ENCODE assay signal across 29 mouse cellular contexts in genomic region chr3:70976945-70977344, GRCm38 (mm10).
A peak's percentile ranks its signal among the peaks of the same experiment; 100 is the strongest.
DNase-seq lines count a peak whose midpoint lies in the region; ATAC-seq lines count a peak whose summit lies in the region.
"Had no signal": no experiment of that assay in that cellular context is flagged by ENCODE, and none has a peak within 500 bp of the region (broad histone marks: within the 10 kb centered on the region; RNA-seq: fewer than 3 reads in every experiment).

No protein-coding gene starts in this region.

- DNase-seq in forebrain, embryonic 14.5 days (ENCODE audit: low spot score) = peak; percentile 32
- no peak for DNase-seq in frontal cortex, postnatal 10 days (ENCODE audit: low spot score in 2 of 2)
- peak; percentile 2 for DNase-seq in left cerebral cortex, adult 11 months (ENCODE audit: low spot score)
- no peak for DNase-seq in left cerebral cortex, postnatal 36 days (ENCODE audit: low spot score in 2 of 2)
- DNase-seq in telencephalon, adult 2 months (ENCODE audit: low read depth, low spot score) = peak; percentile 50
- no peak for DNase-seq in right cerebral cortex, postnatal 36 days (ENCODE audit: low spot score in 2 of 2)
- DNase-seq: adrenal gland, adult 2 months; adrenal gland, postnatal 14 days; cerebellum, adult 18-20 months; cerebellum, adult 9-11 months; cerebellum, postnatal 36 days; embryo, embryonic 11 days; gastrocnemius, postnatal 10 days; gastrocnemius, postnatal 36 days; heart, adult 2 months; heart, postnatal 14 days; heart, postnatal 4 days had no signal

- H3K4me3 ChIP-seq in forebrain, embryonic 14.5 days (ENCODE audit: low read depth, low read length) = no peak overlapping the region
- H3K4me3 ChIP-seq in forebrain, embryonic 15.5 days = no peak overlapping the region
- H3K4me3 ChIP-seq: embryonic facial prominence, embryonic 10.5 days; embryonic facial prominence, embryonic 13.5 days; erythroblast, embryonic 14.5 days; heart, adult 2 months; heart, embryonic 10.5 days; heart, embryonic 13.5 days had no signal

- no peak overlapping the region for H3K4me2 ChIP-seq in forebrain, embryonic 14.5 days (ENCODE audit: low read length)
- H3K4me2 ChIP-seq in forebrain, embryonic 15.5 days (replicated peaks) = no peak overlapping the region
- H3K4me2 ChIP-seq: embryonic facial prominence, embryonic 13.5 days; heart, embryonic 13.5 days; hindbrain, embryonic 14.5 days had no signal

- H3K9me3 ChIP-seq in forebrain, embryonic 14.5 days (replicated peaks; ENCODE audit: control insufficient read depth, low read length) = no peaks in the 10 kb centered on the region
- H3K9me3 ChIP-seq in forebrain, embryonic 15.5 days = no peaks in the 10 kb centered on the region
- H3K9me3 ChIP-seq: embryonic facial prominence, embryonic 10.5 days; embryonic facial prominence, embryonic 13.5 days; heart, embryonic 10.5 days; heart, embryonic 13.5 days had no signal

- intact Hi-C loops in left cerebral cortex, postnatal 36 days (cut with DNase I) = no loop called here

- WGBS in forebrain, embryonic 14.5 days = 75% methylated on average over 5 of the region's 5 CpGs
- whole genome bisulfite sequencing in forebrain, embryonic 15.5 days = 72% methylated on average over 5 of the region's 5 CpGs

- no peaks in the 10 kb centered on the region for H3K27me3 ChIP-seq in forebrain, embryonic 14.5 days (replicated peaks; ENCODE audit: control insufficient read depth, insufficient read depth, low read length)
- no peaks in the 10 kb centered on the region for H3K27me3 ChIP-seq in forebrain, embryonic 15.5 days
- H3K27me3 ChIP-seq: embryonic facial prominence, embryonic 13.5 days; heart, embryonic 13.5 days had no signal

- H3K4me1 ChIP-seq in forebrain, embryonic 14.5 days (ENCODE audit: control insufficient read depth, insufficient read depth, low read length) = no peaks in the 10 kb centered on the region
- no peaks in the 10 kb centered on the region for H3K4me1 ChIP-seq in forebrain, embryonic 15.5 days
- H3K4me1 ChIP-seq: embryonic facial prominence, embryonic 10.5 days; embryonic facial prominence, embryonic 13.5 days; heart, embryonic 10.5 days; heart, embryonic 13.5 days had no signal

- H3K9ac ChIP-seq in forebrain, embryonic 14.5 days (ENCODE audit: low read length) = no peak overlapping the region
- H3K9ac ChIP-seq in forebrain, embryonic 15.5 days (replicated peaks) = no peak overlapping the region
- H3K9ac ChIP-seq: embryonic facial prominence, embryonic 13.5 days; heart, embryonic 13.5 days; hindbrain, embryonic 14.5 days had no signal

- H3K36me3 ChIP-seq in forebrain, embryonic 14.5 days (ENCODE audit: control insufficient read depth, insufficient read depth, low read length) = no peaks in the 10 kb centered on the region
- H3K36me3 ChIP-seq in forebrain, embryonic 15.5 days = no peaks in the 10 kb centered on the region
- H3K36me3 ChIP-seq: embryonic facial prominence, embryonic 10.5 days; embryonic facial prominence, embryonic 13.5 days; heart, embryonic 10.5 days; heart, embryonic 13.5 days had no signal

- peak; percentile 23; the same call in 1 of the 2 replicates for ATAC-seq in forebrain, embryonic 14.5 days
- no peak for ATAC-seq in forebrain, embryonic 15.5 days (replicated peaks)
- peak; percentile 59; the same call in 1 of the 2 replicates for ATAC-seq in frontal cortex, adult (ENCODE audit: low TSS enrichment)
- ATAC-seq: CD4-positive, CD25-positive, alpha-beta regulatory T cell, adult 4 months; hindbrain, postnatal 0 days; inflammation-experienced regulatory T-cells, adult 6 months; intestine, embryonic 16.5 days had no signal

- H3K27ac ChIP-seq in forebrain, embryonic 14.5 days (ENCODE audit: low read depth, low read length) = no peak overlapping the region
- H3K27ac ChIP-seq in forebrain, embryonic 15.5 days (replicated peaks) = no peak overlapping the region
- H3K27ac ChIP-seq: embryonic facial prominence, embryonic 10.5 days; embryonic facial prominence, embryonic 13.5 days; heart, adult 2 months; heart, embryonic 10.5 days; heart, embryonic 13.5 days; hindbrain, embryonic 14.5 days; hindbrain, postnatal 0 days had no signal

Comparison
In these comparisons a context has a peak if more than half of its experiments do, and no peak if none do; other contexts are left out.
1. DNase-seq: peak in forebrain, embryonic 14.5 days (single experiment), left cerebral cortex, adult 11 months (single experiment) and telencephalon, adult 2 months (single experiment); none in frontal cortex, postnatal 10 days (0 of 2), left cerebral cortex, postnatal 36 days (0 of 2) and right cerebral cortex, postnatal 36 days (0 of 2).